Mouse (Mus musculus) kidney, adult 2 months (tissue): ENCODE measurements around the gene 4632433K11Rik.

Source experiments
- CTCF ChIP-seq: fragments of 200-500 bp; conservative IDR thresholded peaks from 2 replicates; pipeline ENCODE4 v1.5.1; 2011; ENCODE audit warnings: low read depth, mild to moderate bottlenecking, control low read depth, low read length, moderate library complexity, mixed read lengths; ENCODE audit not compliant: insufficient read depth, insufficient read length
- POLR2A ChIP-seq: fragments of 200-500 bp; IDR thresholded peaks from one replicate; pipeline ENCODE4 v1.6.1; 2011; ENCODE audit warnings: low read depth, low read length, control low read depth

DNA sequence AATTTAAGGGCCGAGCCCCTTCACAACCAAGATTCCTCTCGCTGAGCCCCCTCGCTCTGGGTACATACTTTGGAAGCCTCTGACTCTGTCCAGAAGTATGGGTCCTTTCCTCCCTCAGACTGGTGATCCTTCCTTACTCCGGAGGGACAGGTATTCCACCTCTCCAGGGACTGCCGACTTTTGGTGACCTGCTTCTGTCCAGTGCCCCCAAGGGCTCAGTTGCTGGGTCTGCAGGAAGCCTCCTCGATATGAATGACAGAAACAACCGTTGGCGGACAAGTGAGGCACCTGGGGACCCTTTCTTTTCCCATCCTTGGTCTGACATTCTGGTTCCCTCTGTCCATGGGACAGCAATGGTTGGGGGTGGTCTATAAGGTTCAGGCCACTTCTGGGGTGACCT lies 23.5 kb downstream of the 4632433K11Rik start:
- TF ChIP-seq POLR2A (no peak), CTCF (no peak)
